Mouse (Mus musculus) A20 (cell line): Measurements from ENCODE around the gene Tbxas1.

Experiments used
- DNase-seq: peaks from one replicate; pipeline ENCODE4 v3.0.0-alpha.2; 2011; ENCODE audit warnings: low read depth, low spot score

The Tbxas1 gene

GRCm38 (mm10) chr6:38875258-38876070 is at the start of gene Tbxas1:
Gene Tbxas1 (plus strand): TSS chr6:38875404.
- DNase-seq = peak; percentile 51

GRCm38 (mm10) chr6:38825886-38826285 is 49.3 kb upstream of the Tbxas1 start:
- DNase-seq = no peak

- no peak for DNase-seq
Observed at GRCm38 (mm10) chr6:38826857-38827256, 48.3 kb upstream of the Tbxas1 start.

GRCm38 (mm10) chr6:38827435-38827834 is 47.8 kb upstream of the Tbxas1 start:
- DNase-seq = no peak

GRCm38 (mm10) chr6:38828211-38828610 is 47.0 kb upstream of the Tbxas1 start:
- DNase-seq = no peak

- DNase-seq = no peak
Observed at GRCm38 (mm10) chr6:38829452-38829851, 45.8 kb upstream of the Tbxas1 start.

GRCm38 (mm10) chr6:38833721-38834120 is 41.5 kb upstream of the Tbxas1 start:
- DNase-seq = no peak

- DNase-seq = no peak
Observed at GRCm38 (mm10) chr6:38834727-38835126, 40.5 kb upstream of the Tbxas1 start.

- DNase-seq = no peak
Observed at GRCm38 (mm10) chr6:38835217-38835616, 40.0 kb upstream of the Tbxas1 start.

- DNase-seq = no peak
Observed at GRCm38 (mm10) chr6:38838061-38838460, 37.1 kb upstream of the Tbxas1 start.

GRCm38 (mm10) chr6:38839891-38840290 is 35.3 kb upstream of the Tbxas1 start:
- no peak for DNase-seq

GRCm38 (mm10) chr6:38840380-38840779 is 34.8 kb upstream of the Tbxas1 start:
- DNase-seq = no peak

- no peak for DNase-seq
Observed at GRCm38 (mm10) chr6:38840780-38841179, 34.4 kb upstream of the Tbxas1 start.

- DNase-seq = no peak
Observed at GRCm38 (mm10) chr6:38841551-38841950, 33.7 kb upstream of the Tbxas1 start.

GRCm38 (mm10) chr6:38845117-38845516 is 30.1 kb upstream of the Tbxas1 start:
- no peak for DNase-seq

- DNase-seq = no peak
Observed at GRCm38 (mm10) chr6:38845876-38846275, 29.3 kb upstream of the Tbxas1 start.

GRCm38 (mm10) chr6:38846330-38847195 is 28.6 kb upstream of the Tbxas1 start:
- no peak for DNase-seq

- DNase-seq = no peak
Observed at GRCm38 (mm10) chr6:38847447-38847846, 27.8 kb upstream of the Tbxas1 start.

GRCm38 (mm10) chr6:38847958-38848910 is 27.0 kb upstream of the Tbxas1 start:
- no peak for DNase-seq

- no peak for DNase-seq
Observed at GRCm38 (mm10) chr6:38850715-38851259, 24.4 kb upstream of the Tbxas1 start.

- no peak for DNase-seq
Observed at GRCm38 (mm10) chr6:38851740-38852139, 23.5 kb upstream of the Tbxas1 start.
